Mouse (Mus musculus) 3134 (cell line): ENCODE results near the gene Rab3b.

ENCODE experiments used
- DNase-seq: peaks from one replicate; pipeline ENCODE4 v3.0.0-alpha.2; 2011; ENCODE audit warnings: low spot score; ENCODE audit not compliant: insufficient read length; ENCODE audit errors: extremely low read depth

Gene Rab3b

GRCm38 (mm10) chr4:108878963-108879822 is at the start of gene Rab3b:
Gene Rab3b, plus strand, starts transcription at chr4:108879063.
- DNase-seq, result peak; percentile 83

GRCm38 (mm10) chr4:108830698-108831097 is 48.2 kb upstream of the Rab3b start:
- DNase-seq, result no peak

GRCm38 (mm10) chr4:108832916-108833827 is 45.7 kb upstream of the Rab3b start, which contains the start of gene Btf3l4:
Gene Btf3l4, minus strand, starts transcription at chr4:108833614.
- DNase-seq, result peak; percentile 89

GRCm38 (mm10) chr4:108833828-108834114 is 45.1 kb upstream of the Rab3b start:
- DNase-seq, result no peak

- DNase-seq, result peak; percentile 80
Observed at GRCm38 (mm10) chr4:108834115-108834970, 44.5 kb upstream of the Rab3b start, which contains the start of gene Txndc12. Gene Txndc12, plus strand, starts transcription at chr4:108834601.

GRCm38 (mm10) chr4:108834971-108835311 is 43.9 kb upstream of the Rab3b start:
- no peak for DNase-seq

GRCm38 (mm10) chr4:108835496-108835895 is 43.4 kb upstream of the Rab3b start:
- no peak for DNase-seq

GRCm38 (mm10) chr4:108838031-108838430 is 40.8 kb upstream of the Rab3b start:
- no peak for DNase-seq

GRCm38 (mm10) chr4:108841920-108842578 is 36.8 kb upstream of the Rab3b start:
- no peak for DNase-seq

GRCm38 (mm10) chr4:108843336-108843735 is 35.5 kb upstream of the Rab3b start:
- DNase-seq, result no peak

- DNase-seq, result no peak
Observed at GRCm38 (mm10) chr4:108845824-108846569, 32.9 kb upstream of the Rab3b start.

- peak; percentile 88 for DNase-seq
Observed at GRCm38 (mm10) chr4:108847715-108848504, 31.0 kb upstream of the Rab3b start, which contains the start of gene Kti12. Gene Kti12, plus strand, starts transcription at chr4:108847785.

- DNase-seq, result no peak
Observed at GRCm38 (mm10) chr4:108848505-108848848, 30.4 kb upstream of the Rab3b start, which contains the start of gene A730015C16Rik. Gene A730015C16Rik, minus strand, starts transcription at chr4:108848619.

GRCm38 (mm10) chr4:108866806-108867205 is 12.1 kb upstream of the Rab3b start:
- DNase-seq, result no peak

GRCm38 (mm10) chr4:108869730-108870374 is 9.0 kb upstream of the Rab3b start:
- peak; percentile 33 for DNase-seq

- no peak for DNase-seq
Observed at GRCm38 (mm10) chr4:108873746-108874145, 5.1 kb upstream of the Rab3b start.

GRCm38 (mm10) chr4:108877901-108878300 is 962 bp upstream of the Rab3b start:
- no peak for DNase-seq

- DNase-seq, result no peak
Observed at GRCm38 (mm10) chr4:108883815-108884214, 5.0 kb downstream of the Rab3b start.
